8 mouse cellular contexts compared by ENCODE assay signal in the genomic region with DNA sequence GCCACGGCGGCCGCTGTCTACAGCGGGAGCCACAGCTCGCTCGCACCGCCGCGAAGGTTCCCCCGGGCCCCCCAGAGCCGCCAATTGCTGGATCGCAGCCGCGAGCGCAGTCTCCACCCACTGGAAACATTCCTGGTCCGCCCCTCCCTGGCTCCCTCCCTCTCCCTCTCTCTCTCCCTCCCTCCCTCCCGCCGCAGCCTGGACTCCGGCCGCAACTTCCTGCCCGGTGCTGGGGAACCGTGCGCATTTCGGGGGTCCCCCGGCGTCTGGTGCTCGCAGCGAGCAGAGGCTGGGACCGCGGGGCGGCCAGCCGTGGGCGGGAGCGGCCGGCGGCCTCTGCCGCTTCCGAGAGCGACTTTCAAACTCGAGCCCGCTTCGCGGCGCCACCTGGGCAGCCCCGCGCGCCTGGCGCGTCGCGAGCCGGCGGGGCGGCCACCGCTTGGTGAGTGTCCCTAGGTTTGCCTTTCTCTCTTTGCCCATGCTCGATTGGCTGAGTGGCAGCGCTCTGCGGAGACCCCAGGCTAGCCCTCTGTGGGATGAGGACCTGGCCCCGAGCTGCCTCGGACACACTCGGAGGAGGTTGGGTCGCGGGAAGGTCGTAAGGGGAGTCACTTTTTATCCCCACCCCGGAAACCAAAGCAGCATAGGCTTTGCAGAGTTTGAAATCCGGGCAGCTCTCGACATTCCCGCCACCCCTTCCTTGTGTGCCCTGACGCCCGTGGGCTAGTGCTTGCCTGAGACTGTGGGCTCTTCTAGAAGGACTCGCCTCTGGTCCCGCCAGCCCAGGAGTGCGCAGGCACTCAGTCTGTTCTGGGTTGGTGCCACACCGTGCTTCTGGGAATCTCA. TPM values are rescaled to one million over a fixed set of nuclear protein-coding genes. Genes with fewer than 3 reads are reported as not detected.
DNase-seq lines count a peak whose midpoint lies in the region; ATAC-seq and TF ChIP-seq lines count a peak whose summit lies in the region.

No protein-coding gene starts in this region.

- no peak for TF ChIP-seq CTCF in MEL (IDR thresholded peaks at IDR 0.05 in 2 of 3, conservative IDR thresholded peaks at IDR 0.05 in 1 of 3; ENCODE audit: control insufficient read depth in 1 of 3, insufficient read depth in 1 of 3, low read depth in 2 of 3, low read length in 3 of 3, poor library complexity in 1 of 3, severe bottlenecking in 1 of 3)

- peak; percentile 79 for ATAC-seq in hindbrain, embryonic 13.5 days (ENCODE audit: low FRiP score)

- H3K9me3 ChIP-seq in MEL (replicated peaks; ENCODE audit: insufficient read depth, low read length): no peaks in the 10 kb centered on the region
- H3K9me3 ChIP-seq in hindbrain, embryonic 13.5 days: no peaks in the 10 kb centered on the region
- no peaks in the 10 kb centered on the region for H3K9me3 ChIP-seq in limb, embryonic 10.5 days (replicated peaks)
- H3K9me3 ChIP-seq in midbrain, embryonic 10.5 days (replicated peaks): no peaks in the 10 kb centered on the region

- H3K4me3 ChIP-seq in MEL (ENCODE audit: control insufficient read depth in 1 of 2, insufficient read depth in 1 of 2, low read depth in 2 of 2, low read length in 2 of 2): peak overlapping the region; percentile 66 to 86
- H3K4me3 ChIP-seq in hindbrain, embryonic 13.5 days: peak overlapping the region; percentile 58
- peak overlapping the region; percentile 85 for H3K4me3 ChIP-seq in limb, embryonic 10.5 days
- peak overlapping the region; percentile 78 for H3K4me3 ChIP-seq in midbrain, embryonic 10.5 days

- H3K9ac ChIP-seq in MEL (ENCODE audit: control insufficient read depth, low read depth, low read length, poor library complexity, severe bottlenecking): peak overlapping the region; percentile 68
- H3K9ac ChIP-seq in hindbrain, embryonic 13.5 days: peak overlapping the region; percentile 66

- DNase-seq in MEL (ENCODE audit: low read depth, low spot score): peak; percentile 59
- DNase-seq in cerebellum, adult 11 months: peak; percentile 66
- DNase-seq in forelimb bud, embryonic 11.5 days (ENCODE audit: low read depth, low spot score): peak; percentile 68
- DNase-seq in limb, embryonic 10.5 days (ENCODE audit: low spot score): peak; percentile 87
- DNase-seq in midbrain, embryonic 10.5 days (ENCODE audit: low spot score): peak; percentile 80
- peak; percentile 14 for DNase-seq in spleen, adult 12 weeks (ENCODE audit: low spot score)
- DNase-seq in c-Kit-positive CD71-positive TER-119-positive erythroid progenitor cells, embryonic 14.5 days (ENCODE audit: low spot score): no peak

- WGBS in hindbrain, embryonic 13.5 days: under 1% methylated on average over 73 of the region's 74 CpGs
- 0% methylated on average over 73 of the region's 74 CpGs for WGBS in limb, embryonic 10.5 days
- under 1% methylated on average over 74 of the region's 74 CpGs for WGBS in midbrain, embryonic 10.5 days

- peak overlapping the region; percentile 97 for H3K4me2 ChIP-seq in hindbrain, embryonic 13.5 days

- peaks cover 0 to 2% of the 10 kb centered on the region in 2 experiments; a peak in 2 of 4 replicates for H3K27me3 ChIP-seq in MEL (ENCODE audit: control insufficient read depth in 1 of 2, insufficient read depth in 2 of 2, low read length in 2 of 2)
- H3K27me3 ChIP-seq in hindbrain, embryonic 13.5 days: peaks cover 87% of the 10 kb centered on the region
- H3K27me3 ChIP-seq in limb, embryonic 10.5 days (ENCODE audit: low read depth, poor library complexity, severe bottlenecking): peaks cover 45% of the 10 kb centered on the region
- H3K27me3 ChIP-seq in midbrain, embryonic 10.5 days (ENCODE audit: low read depth, poor library complexity, severe bottlenecking): peaks cover 85% of the 10 kb centered on the region

- peaks cover 11 to 34% of the 10 kb centered on the region in 2 experiments for H3K4me1 ChIP-seq in MEL (ENCODE audit: control insufficient read depth in 1 of 2, insufficient read depth in 2 of 2, low read length in 2 of 2)
- H3K4me1 ChIP-seq in hindbrain, embryonic 13.5 days (replicated peaks): peaks cover 25% of the 10 kb centered on the region
- H3K4me1 ChIP-seq in limb, embryonic 10.5 days: peaks cover 64% of the 10 kb centered on the region
- H3K4me1 ChIP-seq in midbrain, embryonic 10.5 days: peaks cover 38% of the 10 kb centered on the region

- no peak; a peak in 1 of 4 replicates for TF ChIP-seq POLR2A in MEL (IDR thresholded peaks at IDR 0.05; ENCODE audit: control insufficient read depth in 1 of 2, insufficient read depth in 1 of 2, low read depth in 1 of 2, low read length in 2 of 2, poor library complexity in 1 of 2)

- peaks cover 0 to 23% of the 10 kb centered on the region in 2 experiments; a peak in 2 of 4 replicates for H3K36me3 ChIP-seq in MEL (ENCODE audit: control insufficient read depth in 1 of 2, insufficient read depth in 2 of 2, low read length in 2 of 2)
- no peaks in the 10 kb centered on the region for H3K36me3 ChIP-seq in hindbrain, embryonic 13.5 days
- H3K36me3 ChIP-seq in limb, embryonic 10.5 days: 0 out of 2 replicates have a peak, but pooled peaks cover 2% of the 10 kb centered on the region
- no peaks in the 10 kb centered on the region for H3K36me3 ChIP-seq in midbrain, embryonic 10.5 days

- no peak for TF ChIP-seq EP300 in MEL (IDR thresholded peaks at IDR 0.05; ENCODE audit: low read depth in 1 of 2, low read length in 2 of 2)

- no peak for TF ChIP-seq RAD21 in MEL (IDR thresholded peaks at IDR 0.05; ENCODE audit: low read depth, low read length)

- peak overlapping the region; percentile 55 for H3K27ac ChIP-seq in MEL (ENCODE audit: control insufficient read depth, low read depth, low read length)
- H3K27ac ChIP-seq in hindbrain, embryonic 13.5 days: peak overlapping the region; percentile 23; the same call in 1 of the 2 replicates
- H3K27ac ChIP-seq in limb, embryonic 10.5 days: peak overlapping the region; percentile 94
- peak overlapping the region; percentile 81 for H3K27ac ChIP-seq in midbrain, embryonic 10.5 days (replicated peaks)

- H3K79me2 ChIP-seq in MEL (ENCODE audit: control insufficient read depth, insufficient read depth, low read length, poor library complexity): no peaks in the 10 kb centered on the region; the same call in 1 of the 2 replicates

TF ChIP-seq in MEL, 35 proteins besides CTCF, POLR2A, EP300 and RAD21:
- 0 out of 2 replicates have a peak, but pooled peaks have one; percentile 11 for TF ChIP-seq HCFC1 (IDR thresholded peaks at IDR 0.05; ENCODE audit: low read depth, low read length)
- TF ChIP-seq ETS1 (IDR thresholded peaks at IDR 0.05; ENCODE audit: low read depth, low read length): 0 out of 2 replicates have a peak, but pooled peaks have one; percentile 5
- peak; percentile 41; the same call in 1 of the 2 replicates for TF ChIP-seq MAZ (IDR thresholded peaks at IDR 0.05; ENCODE audit: low read depth, low read length)
- peak; percentile 18; the same call in 1 of the 2 replicates for TF ChIP-seq MXI1 (IDR thresholded peaks at IDR 0.05; ENCODE audit: low read depth, low read length)
- no peak for TF ChIP-seq MAFK (IDR thresholded peaks at IDR 0.05; ENCODE audit: borderline replicate concordance, low read depth, low read length)
- 0 out of 2 replicates have a peak, but pooled peaks have one; percentile 6 for TF ChIP-seq NELFE (IDR thresholded peaks at IDR 0.05; ENCODE audit: low read depth, low read length)
- no peak for TF ChIP-seq MEF2A (IDR thresholded peaks at IDR 0.05; ENCODE audit: extremely low read depth, insufficient replicate concordance, low read depth, low read length, poor library complexity, severe bottlenecking)

RNA-seq across cellular contexts. Expression of a gene that starts 2.9 kb away (rescaled TPM):
- 0.92 and 1.9 TPM in 2 replicates for total RNA-seq in MEL (2012; rRNA removed)
- polyA plus RNA-seq in MEL (2012; ENCODE audit: insufficient read depth in 1 of 2, insufficient read length in 2 of 2, low read depth in 1 of 2, low replicate concordance in 2 of 2, missing spikeins in 1 of 2): 1 to 10 TPM in 1 of 2 experiments, not detected in 1; 7.0 TPM
- 1.6 and 2.1 TPM in 2 replicates for polyA plus RNA-seq in hindbrain, embryonic 13.5 days (2015; fragmentation: Nextera tagmentation; extraction: Ambion mirVana)
- polyA plus RNA-seq in limb, embryonic 10.5 days (2016; fragmentation: Nextera tagmentation; extraction: Ambion mirVana): 5.7 and 6.2 TPM in 2 replicates
- polyA plus RNA-seq in midbrain, embryonic 10.5 days (2016; fragmentation: Nextera tagmentation; extraction: Ambion mirVana): 1.1 and 1.5 TPM in 2 replicates

Comparison
In these comparisons a context has a peak if more than half of its experiments do, and no peak if none do; other contexts are left out.
1. H3K27ac ChIP-seq: peak in every context shown above with its lines; median percentile 94 in limb, embryonic 10.5 days; 81 in midbrain, embryonic 10.5 days; 55 in MEL; 23 in hindbrain, embryonic 13.5 days.